In the genomic region with DNA sequence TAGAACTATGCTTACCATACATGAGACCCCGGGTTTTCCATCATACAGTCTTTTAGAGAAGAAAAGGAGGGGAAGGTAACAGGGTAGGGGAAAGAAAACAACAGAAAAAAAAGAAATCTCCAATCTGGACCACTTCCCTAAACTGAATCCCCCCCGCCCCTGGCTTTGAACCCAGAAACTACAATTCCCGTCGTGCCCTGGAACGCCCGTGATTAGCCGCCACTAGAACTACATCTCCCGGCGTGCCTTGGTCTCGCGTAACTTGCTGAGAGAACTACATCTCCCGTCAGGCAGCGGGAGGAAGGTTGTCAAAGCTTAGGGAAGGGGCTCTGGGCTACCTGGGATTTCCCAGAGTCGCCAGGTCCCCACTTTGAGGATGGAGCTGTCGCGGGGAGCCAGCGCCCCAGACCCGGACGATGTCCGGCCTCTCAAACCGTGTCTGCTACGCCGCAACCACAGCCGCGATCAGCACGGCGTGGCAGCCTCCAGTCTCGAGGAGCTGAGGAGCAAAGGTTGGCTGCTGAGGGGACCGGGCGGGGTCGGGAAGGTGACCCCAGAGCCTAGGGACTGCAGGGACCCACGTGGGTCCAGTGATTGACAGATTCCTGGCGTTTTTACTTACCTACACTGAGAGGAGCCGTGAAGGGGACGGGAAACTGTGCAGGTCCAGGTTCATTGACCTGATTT, we compare ENCODE assay signal across 1 mouse cellular context.
TF ChIP-seq lines count a peak whose summit lies in the region.

Gene Dffa (plus strand): TSS at position 272 of the 687 bp plus-strand sequence.

TF ChIP-seq in MEL, 35 proteins besides CTCF, POLR2A, EP300 and RAD21 (continued from another document):
- TF ChIP-seq MYC (IDR thresholded peaks at IDR 0.05; ENCODE audit: low read depth, low read length) (no peak), KAT2A (conservative IDR thresholded peaks at IDR 0.05; ENCODE audit: low read depth, low read length) (peak; percentile 99), ZMIZ1 (IDR thresholded peaks at IDR 0.05; ENCODE audit: low read depth, low read length) (no peak), CHD2 (IDR thresholded peaks at IDR 0.05; ENCODE audit: low read length) (peak; percentile 100), SIN3A (IDR thresholded peaks at IDR 0.05; ENCODE audit: low read length) (peak; percentile 97)
